ENCODE assay signal across 24 mouse cellular contexts in genomic region chr3:41469106-41469505, GRCm38 (mm10).
DNase-seq lines count a peak whose midpoint lies in the region; ATAC-seq lines count a peak whose summit lies in the region.
"Had no signal": no experiment of that assay in that cellular context is flagged by ENCODE, and none has a peak within 500 bp of the region (broad histone marks: within the 10 kb centered on the region; RNA-seq: fewer than 3 reads in every experiment).

No protein-coding gene starts in this region.

- no peaks in the 10 kb centered on the region for H3K9me3 ChIP-seq in hindbrain, embryonic 14.5 days (ENCODE audit: control insufficient read depth, low read length)
- H3K9me3 ChIP-seq: embryonic facial prominence, embryonic 12.5 days; embryonic facial prominence, embryonic 15.5 days; heart, embryonic 13.5 days; hindbrain, embryonic 15.5 days had no signal

- no peaks in the 10 kb centered on the region for H3K4me1 ChIP-seq in hindbrain, embryonic 14.5 days (replicated peaks; ENCODE audit: control insufficient read depth, insufficient read depth, low read length)
- H3K4me1 ChIP-seq: embryonic facial prominence, embryonic 12.5 days; embryonic facial prominence, embryonic 15.5 days; hindbrain, embryonic 15.5 days had no signal

- H3K27ac ChIP-seq in hindbrain, embryonic 14.5 days = no peak overlapping the region
- H3K27ac ChIP-seq: embryonic facial prominence, embryonic 12.5 days; embryonic facial prominence, embryonic 15.5 days; gastrocnemius, adult 2 months; heart, embryonic 13.5 days; hindbrain, embryonic 15.5 days had no signal

- no peak for ATAC-seq in hindbrain, embryonic 14.5 days (ENCODE audit: low FRiP score)
- ATAC-seq: forebrain, embryonic 14.5 days; forebrain, postnatal 0 days; intestine, postnatal 0 days had no signal

- WGBS in hindbrain, embryonic 14.5 days = 81% methylated on average over 6 of the region's 6 CpGs

- no peak overlapping the region for H3K9ac ChIP-seq in hindbrain, embryonic 14.5 days
- H3K9ac ChIP-seq: embryonic facial prominence, embryonic 12.5 days; embryonic facial prominence, embryonic 15.5 days; forebrain, postnatal 0 days; heart, embryonic 13.5 days; hindbrain, embryonic 15.5 days had no signal

- peak; percentile 51 for DNase-seq in adrenal gland, adult 8-10 months
- DNase-seq in adrenal gland, postnatal 25 days = no peak
- peak; percentile 53 for DNase-seq in 3T3-L1 (ENCODE audit: low read depth, low spot score)
- peak; percentile 59 for DNase-seq in NIH3T3 (ENCODE audit: low read depth)
- peak; percentile 44 for DNase-seq in adrenal gland, postnatal 14 days
- DNase-seq in hindbrain, embryonic 14.5 days (ENCODE audit: low spot score) = no peak
- no peak for DNase-seq in left cerebral cortex, postnatal 36 days (ENCODE audit: low spot score in 2 of 2)
- DNase-seq: cerebellum, adult 11 months; cerebellum, adult 2 months; cerebellum, adult 9-11 months; cerebellum, postnatal 25 days; forebrain, postnatal 0 days; gastrocnemius, adult 2 months; gastrocnemius, postnatal 14 days; heart, adult 18-20 months; heart, postnatal 14 days; heart, postnatal 4 days; kidney, adult 2 months had no signal

- H3K36me3 ChIP-seq in hindbrain, embryonic 14.5 days (replicated peaks; ENCODE audit: control insufficient read depth, insufficient read depth) = no peaks in the 10 kb centered on the region
- H3K36me3 ChIP-seq: embryonic facial prominence, embryonic 12.5 days; embryonic facial prominence, embryonic 15.5 days; heart, embryonic 13.5 days; hindbrain, embryonic 15.5 days had no signal

- H3K4me2 ChIP-seq in hindbrain, embryonic 14.5 days (replicated peaks) = no peak overlapping the region
- H3K4me2 ChIP-seq: embryonic facial prominence, embryonic 12.5 days; embryonic facial prominence, embryonic 15.5 days; heart, embryonic 13.5 days; hindbrain, embryonic 15.5 days had no signal

- no peaks in the 10 kb centered on the region for H3K27me3 ChIP-seq in hindbrain, embryonic 14.5 days (ENCODE audit: control insufficient read depth, insufficient read depth, low read length)
- H3K27me3 ChIP-seq: embryonic facial prominence, embryonic 12.5 days; embryonic facial prominence, embryonic 15.5 days; heart, embryonic 13.5 days; hindbrain, embryonic 15.5 days had no signal

- no peak overlapping the region for H3K4me3 ChIP-seq in hindbrain, embryonic 14.5 days (replicated peaks; ENCODE audit: low read length)
- H3K4me3 ChIP-seq: embryonic facial prominence, embryonic 12.5 days; embryonic facial prominence, embryonic 15.5 days; gastrocnemius, adult 2 months; heart, embryonic 13.5 days; hindbrain, embryonic 15.5 days had no signal

- intact Hi-C loops in left cerebral cortex, postnatal 36 days (cut with DNase I) = no loop called here

Comparison
In these comparisons a context has a peak if more than half of its experiments do, and no peak if none do; other contexts are left out.
1. DNase-seq: peak in adrenal gland, adult 8-10 months (single experiment), 3T3-L1 (single experiment), NIH3T3 (single experiment) and adrenal gland, postnatal 14 days (single experiment); none in adrenal gland, postnatal 25 days (single experiment), hindbrain, embryonic 14.5 days (single experiment) and left cerebral cortex, postnatal 36 days (0 of 2).